Mouse (Mus musculus) G1E (cell line): Measurements from ENCODE around the gene 1700069L16Rik.

Experiments used
- CTCF ChIP-seq: IDR thresholded peaks from 2 replicates; pipeline ENCODE4 v1.5.1; 2012; ENCODE audit warnings: low read depth, low read length, inconsistent platforms, mixed read lengths
- GATA1 ChIP-seq: IDR thresholded peaks from 2 replicates; pipeline ENCODE4 v1.6.1; 2012; ENCODE audit warnings: borderline replicate concordance, low read length, inconsistent platforms, mixed read lengths

DNA sequence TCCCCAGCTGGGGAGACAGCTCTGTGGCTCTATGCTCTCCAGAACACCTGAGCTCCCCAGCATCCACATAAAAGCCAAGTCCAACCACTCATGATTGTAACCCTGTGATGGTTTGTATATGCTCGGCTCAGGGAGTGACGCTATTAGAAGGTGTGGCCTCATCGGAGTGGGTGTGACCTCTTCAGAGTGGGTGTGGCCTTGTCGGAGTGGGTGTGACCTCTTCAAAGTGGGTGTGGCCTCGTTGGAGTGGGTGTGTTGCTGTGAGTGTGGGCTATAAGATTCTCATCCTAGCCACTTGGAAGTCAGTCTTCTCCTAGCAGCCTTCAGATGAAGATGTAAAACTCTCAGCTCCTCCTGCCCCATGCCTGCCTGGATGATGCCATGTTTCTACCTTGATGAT lies 37.1 kb downstream of the 1700069L16Rik start:
- TF ChIP-seq CTCF: no peak
- no peak for TF ChIP-seq GATA1
